Mouse (Mus musculus) c-Kit-positive CD71-negative TER-119-negative erythroid progenitor cells, embryonic 14.5 days (primary cell): ENCODE results near the gene 2210010C04Rik.
"Not testable (repeated sequence)": the region's sequence is repeated elsewhere in the genome, so short reads cannot be mapped to it uniquely, and the experiment has no call there.

ENCODE experiments used
- DNase-seq: peaks from one replicate; pipeline ENCODE4 v3.0.0-alpha.2; 2013; ENCODE audit warnings: low read depth

The 2210010C04Rik gene

DNA sequence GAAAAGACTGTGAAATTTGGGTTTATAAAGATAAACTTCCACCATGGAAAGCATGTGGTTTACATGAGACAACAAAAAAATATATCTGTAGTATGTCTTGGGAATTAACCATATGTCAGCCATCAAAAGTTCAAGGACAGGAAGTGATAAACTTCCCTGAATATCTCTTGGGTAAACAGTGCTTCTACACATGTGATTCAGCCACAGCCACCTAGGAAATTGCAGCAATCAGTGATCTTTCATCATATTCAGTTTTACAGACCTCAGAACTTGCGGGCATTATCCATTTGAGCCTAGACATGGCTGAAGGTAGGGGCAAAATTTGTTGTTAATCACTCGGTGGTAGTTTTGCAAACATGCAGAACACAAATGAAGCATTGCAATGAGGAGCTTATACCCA is 16.7 kb downstream of the 2210010C04Rik start:
- DNase-seq = no peak

DNA sequence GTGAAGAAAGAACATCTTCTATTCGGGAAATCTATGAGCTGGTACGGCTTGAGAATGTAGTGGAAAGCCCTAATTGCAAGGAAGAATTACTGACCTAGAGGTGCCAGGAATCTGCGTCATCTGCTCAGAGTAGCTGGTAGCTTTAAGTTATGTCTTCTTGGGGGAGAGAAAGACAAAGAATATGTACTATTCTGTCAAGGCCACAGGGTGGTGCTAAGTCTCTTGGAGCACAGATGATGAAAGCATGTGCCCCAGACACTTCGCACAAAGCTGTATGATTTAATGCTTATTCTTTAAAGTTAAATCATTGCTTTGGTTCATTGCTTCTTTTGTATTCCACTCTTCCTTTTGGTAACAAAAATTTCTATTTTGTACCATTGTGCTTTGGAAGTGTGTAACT is 20.2 kb downstream of the 2210010C04Rik start:
- no peak for DNase-seq

- DNase-seq = not testable (repeated sequence)
Measured at GRCm38 (mm10) chr6:40999379-40999778, 35.9 kb downstream of the 2210010C04Rik start, which contains the start of gene Gm2663. Gene Gm2663 (minus strand): TSS chr6:40999479.
